Mouse (Mus musculus): ENCODE results near the gene Zfp526.

Zfp526 gene

DNA sequence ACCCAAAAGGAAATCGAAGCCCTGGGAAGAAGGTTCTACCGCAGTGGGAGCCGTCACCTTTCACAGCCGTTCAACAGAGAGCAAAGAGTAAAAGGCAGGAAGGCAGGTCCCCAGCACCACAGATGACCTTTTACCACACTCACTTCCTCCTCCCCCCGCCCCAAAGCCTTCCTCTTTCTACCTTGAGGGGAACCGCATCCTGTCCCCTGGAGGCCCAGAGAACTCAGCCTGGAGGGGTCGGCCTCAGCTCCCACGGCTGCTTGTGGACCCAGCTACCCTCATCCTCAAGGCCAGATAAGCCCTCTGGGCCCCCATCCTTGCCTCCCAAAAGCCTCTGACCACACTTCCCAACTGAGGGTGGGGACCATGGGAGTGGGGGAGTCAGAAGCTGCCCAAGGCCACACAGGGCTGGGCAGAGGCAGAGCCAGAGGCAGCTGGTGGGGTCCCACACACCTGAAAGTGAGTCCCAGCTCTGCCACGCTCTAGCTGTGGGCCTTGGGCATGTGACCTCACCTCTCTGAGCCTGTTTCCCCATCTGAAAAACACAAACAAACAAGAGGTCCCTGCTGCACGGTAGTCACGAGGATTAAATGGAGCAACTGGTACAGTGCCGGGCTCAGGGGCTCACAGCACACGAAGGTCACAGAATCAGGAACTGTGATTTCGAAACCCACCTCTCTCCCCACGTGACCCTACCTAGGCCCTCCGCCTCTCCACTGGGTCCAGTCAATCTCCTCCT is 15.7 kb upstream of the Zfp526 start:
- in situ Hi-C loops (cut with MboI; ENCODE audit: low pct_unique_long_range_greater_than_20kb in 1 of 2, low sequenced_read_pairs in 2 of 2, unreplicated experiment in 1 of 2), result no loop called here

DNA sequence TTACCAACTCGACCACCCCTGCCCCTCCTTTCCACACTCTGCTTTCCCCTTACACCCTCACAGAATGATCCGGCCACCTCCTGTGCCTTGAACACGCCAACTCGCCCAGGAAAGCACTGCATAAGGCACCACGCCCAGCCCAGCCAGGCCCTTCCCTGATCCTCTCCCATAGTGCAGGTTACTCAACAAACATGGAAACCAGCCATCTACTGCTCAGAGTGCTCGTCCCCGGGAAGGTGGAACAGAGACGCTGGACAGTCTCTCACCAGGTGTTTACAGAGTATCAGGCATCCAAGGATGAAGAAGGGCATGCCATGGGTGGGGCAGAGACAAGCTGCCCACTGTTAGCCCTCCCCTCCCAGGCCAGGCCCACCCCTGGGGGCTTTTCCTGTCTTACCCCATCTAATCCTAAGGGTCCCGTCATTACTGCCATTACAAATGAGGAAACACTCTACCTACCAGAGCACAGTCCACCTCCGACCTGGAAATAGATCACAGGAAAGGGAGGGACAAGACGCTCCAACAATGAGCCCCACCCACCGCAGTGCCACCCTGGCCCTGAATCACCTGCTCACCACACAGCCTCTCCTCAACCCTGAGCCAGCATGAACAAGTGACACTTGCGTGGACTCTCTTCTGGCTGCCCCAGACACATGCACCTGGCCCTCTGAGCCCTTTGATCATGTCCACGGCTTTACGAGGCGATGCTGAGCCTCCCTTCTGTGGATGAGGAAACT is 15.0 kb upstream of the Zfp526 start:
- in situ Hi-C loops (cut with MboI; ENCODE audit: low pct_unique_long_range_greater_than_20kb in 1 of 2, low sequenced_read_pairs in 2 of 2, unreplicated experiment in 1 of 2), result no loop called here

DNA sequence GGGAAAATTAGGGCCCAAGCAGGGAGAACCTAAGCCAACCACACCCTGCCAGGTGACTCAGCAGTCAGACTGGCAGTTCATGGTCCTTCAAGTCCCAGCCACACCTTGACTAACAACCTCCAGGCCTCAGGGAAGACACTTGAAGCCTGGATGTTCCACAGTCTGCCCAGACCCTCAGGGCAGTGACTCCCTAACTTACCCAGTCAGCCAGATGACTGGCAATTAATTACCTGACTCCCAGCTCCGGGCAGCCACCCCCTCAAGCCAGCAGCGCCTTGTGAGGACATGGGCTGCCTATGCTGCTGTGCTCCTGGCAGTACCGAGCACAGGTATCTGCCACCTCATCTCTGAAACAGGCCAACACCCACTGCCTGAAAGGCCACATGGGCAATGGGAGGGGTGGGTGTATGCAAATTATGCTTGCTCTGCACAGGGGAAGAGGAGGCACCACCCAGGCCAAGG is 12.0 kb upstream of the Zfp526 start:
- in situ Hi-C loops (cut with MboI; ENCODE audit: low pct_unique_long_range_greater_than_20kb in 1 of 2, low sequenced_read_pairs in 2 of 2, unreplicated experiment in 1 of 2), result no loop called here

GRCm38 (mm10) chr7:25210482-25210881 is 10.7 kb upstream of the Zfp526 start:
- in situ Hi-C loops (cut with MboI; ENCODE audit: low pct_unique_long_range_greater_than_20kb in 1 of 2, low sequenced_read_pairs in 2 of 2, unreplicated experiment in 1 of 2), result no loop called here

- in situ Hi-C loops (cut with MboI; ENCODE audit: low pct_unique_long_range_greater_than_20kb in 1 of 2, low sequenced_read_pairs in 2 of 2, unreplicated experiment in 1 of 2), result no loop called here
Measured at GRCm38 (mm10) chr7:25213099-25213498, 8.1 kb upstream of the Zfp526 start.

DNA sequence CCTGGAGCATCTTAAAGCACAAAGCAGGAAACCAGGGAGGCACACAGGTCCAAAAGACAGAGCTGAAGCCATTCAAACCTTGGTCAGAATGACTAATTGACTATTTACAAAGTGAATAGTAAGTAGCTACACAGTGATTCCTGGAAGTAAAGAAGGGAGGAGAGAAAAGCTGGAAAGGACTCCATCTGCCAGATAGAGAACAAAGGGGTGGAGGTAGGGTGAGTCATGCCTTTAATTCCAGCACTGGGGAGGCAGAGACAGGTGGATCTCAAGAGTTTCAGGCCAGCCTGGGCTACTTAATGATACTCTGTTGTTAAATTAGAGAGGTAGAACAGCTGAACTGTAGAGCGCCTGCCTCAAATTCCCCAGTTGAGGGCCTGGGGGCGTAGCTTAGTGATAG is 7.1 kb upstream of the Zfp526 start:
- in situ Hi-C loops (cut with MboI; ENCODE audit: low pct_unique_long_range_greater_than_20kb in 1 of 2, low sequenced_read_pairs in 2 of 2, unreplicated experiment in 1 of 2), result no loop called here

DNA sequence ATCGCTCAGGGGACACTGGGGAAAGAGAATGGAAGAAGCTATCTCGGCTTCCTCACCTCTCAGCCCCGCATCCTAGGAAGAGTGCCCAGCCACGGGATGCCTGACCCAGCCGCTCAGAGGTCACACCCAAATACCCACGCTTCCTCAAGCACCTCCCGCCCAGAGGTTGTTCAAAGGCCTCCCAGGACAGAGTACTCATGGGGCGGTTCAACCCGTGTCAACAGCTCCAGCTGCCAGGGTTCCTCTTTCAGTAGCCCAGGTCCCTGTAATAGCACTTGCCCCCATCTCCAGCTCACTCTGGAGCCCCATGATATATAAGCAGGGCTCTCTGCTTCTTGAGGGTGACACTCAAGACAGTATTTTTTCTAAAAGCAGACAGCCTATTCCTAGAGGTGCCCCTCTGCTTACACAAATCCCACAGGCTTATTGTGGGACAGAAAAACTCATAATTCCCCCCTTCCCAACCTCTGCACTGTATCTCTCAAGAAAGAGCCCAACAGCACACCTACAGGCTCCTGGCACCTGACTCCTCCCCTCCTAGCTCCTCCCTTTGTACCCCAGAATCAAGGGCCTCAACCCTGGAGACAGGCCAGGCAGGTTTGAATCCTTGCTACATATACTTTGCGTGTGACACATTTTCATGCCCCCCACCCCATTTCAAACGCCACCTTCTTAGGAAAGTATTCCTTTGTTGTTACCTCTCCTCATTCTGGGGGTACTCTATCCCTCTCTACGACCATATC is 3.4 kb upstream of the Zfp526 start:
- in situ Hi-C loops (cut with MboI; ENCODE audit: low pct_unique_long_range_greater_than_20kb in 1 of 2, low sequenced_read_pairs in 2 of 2, unreplicated experiment in 1 of 2), result no loop called here

- in situ Hi-C loops (cut with MboI; ENCODE audit: low pct_unique_long_range_greater_than_20kb in 1 of 2, low sequenced_read_pairs in 2 of 2, unreplicated experiment in 1 of 2), result no loop called here
Measured at GRCm38 (mm10) chr7:25218705-25219415, 2.4 kb upstream of the Zfp526 start.

- in situ Hi-C loops (cut with MboI; ENCODE audit: low pct_unique_long_range_greater_than_20kb in 1 of 2, low sequenced_read_pairs in 2 of 2, unreplicated experiment in 1 of 2), result no loop called here
Measured at GRCm38 (mm10) chr7:25219416-25219750, 1.8 kb upstream of the Zfp526 start.

GRCm38 (mm10) chr7:25219756-25220456 is 1.3 kb upstream of the Zfp526 start:
- in situ Hi-C loops (cut with MboI; ENCODE audit: low pct_unique_long_range_greater_than_20kb in 1 of 2, low sequenced_read_pairs in 2 of 2, unreplicated experiment in 1 of 2), result no loop called here

- in situ Hi-C loops (cut with MboI; ENCODE audit: low pct_unique_long_range_greater_than_20kb in 1 of 2, low sequenced_read_pairs in 2 of 2, unreplicated experiment in 1 of 2), result no loop called here
Measured at GRCm38 (mm10) chr7:25220457-25221101, 646 bp upstream of the Zfp526 start, which contains the start of gene Dedd2. TSS of gene Dedd2 (minus strand) at chr7:25220615.

DNA sequence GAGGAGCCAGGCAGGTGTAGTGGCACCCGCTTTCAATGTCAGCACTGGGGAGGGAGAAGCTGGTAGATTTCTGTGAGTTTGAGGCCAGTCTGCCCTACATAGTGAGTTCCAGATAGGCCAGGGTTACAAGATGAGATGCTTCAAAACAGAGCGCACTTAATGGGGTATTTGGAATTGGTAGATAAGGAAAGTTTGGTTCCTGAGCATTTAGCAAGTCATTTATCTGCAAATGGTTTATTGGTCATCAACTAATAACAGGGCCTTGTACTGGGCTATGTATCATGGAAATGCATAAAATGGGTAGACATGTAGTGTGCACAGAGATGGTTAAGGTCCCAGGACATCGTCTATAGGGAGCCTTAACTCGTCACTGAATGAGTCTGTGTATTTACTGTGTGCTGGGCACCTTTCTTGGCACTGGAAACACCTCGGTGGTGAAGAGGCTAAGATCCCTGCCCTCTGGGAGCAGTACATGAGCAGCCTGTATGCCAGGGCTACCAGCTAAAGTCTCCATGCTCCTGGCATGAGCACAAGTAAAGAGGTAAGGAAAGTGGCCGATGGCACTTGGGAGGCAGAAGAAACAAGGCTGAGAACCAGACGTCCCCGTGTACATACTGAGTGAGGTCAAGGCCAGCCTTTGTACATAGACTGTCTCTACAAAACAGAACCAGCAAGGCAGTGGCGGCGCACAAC is 1.2 kb downstream of the Zfp526 start:
- in situ Hi-C loops (cut with MboI; ENCODE audit: low pct_unique_long_range_greater_than_20kb in 1 of 2, low sequenced_read_pairs in 2 of 2, unreplicated experiment in 1 of 2), result no loop called here

DNA sequence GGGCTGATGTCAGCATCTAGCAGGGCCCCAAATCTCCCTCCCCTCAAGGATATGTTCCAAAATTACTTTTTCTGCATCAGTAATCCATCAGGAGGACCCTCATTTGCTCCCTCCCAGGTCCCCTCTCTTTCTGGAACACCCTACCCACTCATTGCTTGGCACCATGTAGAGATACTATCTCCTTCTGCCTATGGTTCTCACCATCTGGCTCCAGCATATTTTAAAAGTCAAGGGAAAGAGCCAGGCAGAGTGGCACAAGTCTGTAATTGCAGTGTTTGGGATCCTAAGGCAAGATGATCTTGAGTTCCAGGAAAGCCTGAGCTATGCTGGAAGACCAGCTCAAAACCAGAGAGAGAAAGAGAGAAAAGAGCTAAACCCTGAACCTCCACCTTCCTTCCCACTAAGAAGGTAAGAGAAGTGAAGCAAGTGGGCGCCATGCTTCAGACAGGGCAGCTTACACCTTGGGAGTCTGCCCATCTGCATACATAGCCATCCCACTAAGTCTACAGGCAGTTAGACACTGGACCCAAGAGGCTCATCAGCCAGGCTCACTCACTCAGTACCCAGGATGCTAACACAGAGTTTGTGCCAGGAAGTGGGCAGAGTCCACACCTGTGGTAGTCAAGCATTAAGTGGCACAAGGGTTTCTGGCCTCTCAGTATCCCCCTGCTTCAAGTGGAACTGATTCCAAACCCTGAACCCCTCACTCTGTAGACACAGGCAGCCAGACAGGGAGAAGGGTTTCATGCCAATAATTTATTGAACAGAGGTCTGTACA is 6.5 kb downstream of the Zfp526 start:
- in situ Hi-C loops (cut with MboI; ENCODE audit: low pct_unique_long_range_greater_than_20kb in 1 of 2, low sequenced_read_pairs in 2 of 2, unreplicated experiment in 1 of 2), result no loop called here

- in situ Hi-C loops (cut with MboI; ENCODE audit: low pct_unique_long_range_greater_than_20kb in 1 of 2, low sequenced_read_pairs in 2 of 2, unreplicated experiment in 1 of 2), result no loop called here
Measured at GRCm38 (mm10) chr7:25230690-25231285, 9.6 kb downstream of the Zfp526 start.

GRCm38 (mm10) chr7:25232101-25232648 is 10.9 kb downstream of the Zfp526 start:
- in situ Hi-C loops (cut with MboI; ENCODE audit: low pct_unique_long_range_greater_than_20kb in 1 of 2, low sequenced_read_pairs in 2 of 2, unreplicated experiment in 1 of 2), result no loop called here

- in situ Hi-C loops (cut with MboI; ENCODE audit: low pct_unique_long_range_greater_than_20kb in 1 of 2, low sequenced_read_pairs in 2 of 2, unreplicated experiment in 1 of 2), result no loop called here
Measured at GRCm38 (mm10) chr7:25233061-25233460, 11.8 kb downstream of the Zfp526 start.
